Mouse (Mus musculus) cerebellum, adult 2 months (tissue): Measurements from ENCODE around the gene Slc16a8.

Experiments
- CTCF ChIP-seq: fragments of 200-500 bp; IDR thresholded peaks from 2 replicates; pipeline ENCODE4 v1.5.1; 2011; ENCODE audit warnings: low read depth, mild to moderate bottlenecking, control low read depth, low read length, moderate library complexity, borderline replicate concordance; ENCODE audit not compliant: insufficient read depth
- POLR2A ChIP-seq: fragments of 200-500 bp; IDR thresholded peaks from 2 replicates; pipeline ENCODE4 v1.6.1; 2011; ENCODE audit warnings: low read length, control low read depth, borderline replicate concordance; ENCODE audit not compliant: insufficient read depth

DNA sequence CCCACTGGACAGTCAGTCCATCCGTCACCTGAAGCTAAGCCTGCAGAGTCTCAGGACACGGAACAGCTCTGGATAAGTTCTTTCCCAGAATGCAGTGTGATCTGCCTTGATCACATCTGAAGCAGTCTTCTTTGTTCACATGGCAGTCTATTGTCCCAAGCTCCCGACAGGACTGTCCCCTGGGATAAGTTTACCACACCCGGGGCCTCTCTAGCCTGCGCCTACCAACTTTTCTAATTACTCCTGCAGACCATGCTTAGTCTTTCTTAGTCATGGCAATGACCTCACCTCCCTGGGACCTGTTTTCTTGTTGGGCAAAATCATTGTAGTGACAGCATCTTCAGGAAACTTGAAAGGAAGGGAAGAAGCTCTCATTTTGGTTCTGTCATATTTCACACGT lies 16.5 kb downstream of the Slc16a8 start:
- no peak for TF ChIP-seq POLR2A
- TF ChIP-seq CTCF, result no peak
